Mouse (Mus musculus): ENCODE results near the gene Trim72. TPM values are rescaled to one million over a fixed set of nuclear protein-coding genes. Genes with fewer than 3 reads are reported as not detected.
"Not testable (repeated sequence)": the region's sequence is repeated elsewhere in the genome, so short reads cannot be mapped to it uniquely, and the experiment has no call there.

Gene Trim72
- polyA plus RNA-seq, 1 experiment from 2014 or later, result 0.19 TPM

DNA sequence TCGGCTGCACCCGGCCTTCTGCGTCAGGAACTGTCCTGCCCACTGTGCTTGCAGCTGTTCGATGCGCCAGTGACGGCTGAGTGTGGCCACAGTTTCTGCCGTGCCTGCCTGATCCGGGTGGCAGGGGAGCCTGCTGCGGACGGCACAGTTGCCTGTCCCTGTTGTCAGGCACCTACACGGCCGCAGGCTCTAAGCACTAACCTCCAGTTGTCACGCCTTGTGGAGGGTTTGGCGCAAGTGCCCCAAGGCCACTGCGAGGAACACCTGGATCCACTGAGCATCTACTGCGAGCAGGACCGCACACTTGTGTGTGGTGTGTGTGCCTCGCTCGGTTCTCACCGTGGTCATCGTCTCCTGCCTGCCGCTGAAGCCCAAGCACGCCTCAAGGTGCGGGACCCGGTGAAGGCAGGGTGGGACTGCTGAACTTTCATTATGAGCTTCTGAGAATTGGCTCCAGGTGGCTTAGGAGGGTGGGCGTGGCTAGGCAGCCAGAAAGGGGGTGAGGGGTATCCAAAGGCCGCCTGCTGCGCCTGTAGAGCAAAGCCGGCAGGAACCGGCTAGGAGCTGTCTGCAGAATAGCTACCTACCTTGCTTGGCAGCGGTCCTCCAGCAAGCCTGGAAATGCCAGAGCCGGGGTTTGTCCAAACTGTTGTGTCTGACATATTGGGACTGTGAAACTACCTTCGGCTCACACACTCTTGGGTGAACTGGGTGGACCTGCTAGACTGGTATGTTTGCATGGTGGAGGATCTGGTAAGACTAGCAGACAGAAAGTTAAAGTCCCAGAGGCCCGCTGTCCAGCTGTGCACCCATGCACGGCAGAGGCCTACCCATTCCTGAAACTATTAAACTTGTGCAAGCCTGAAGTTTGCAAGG is 976 bp downstream of the Trim72 start:
- H3K27ac ChIP-seq (ENCODE audit: low read length), result no peak overlapping the region
- TF ChIP-seq CTCF (IDR thresholded peaks at IDR 0.05) (no peak), EP300 (IDR thresholded peaks at IDR 0.05) (no peak)
- 20% methylated on average over 35 of the region's 35 CpGs for WGBS
- no peaks in the 10 kb centered on the region for H3K27me3 ChIP-seq (replicated peaks; ENCODE audit: insufficient read depth, low read length)
- DNase-seq (ENCODE audit: low spot score), result peak; percentile 56
- H3K36me3 ChIP-seq (ENCODE audit: insufficient read depth, low read length), result no peaks in the 10 kb centered on the region
- H3K9ac ChIP-seq (replicated peaks; ENCODE audit: low read depth), result no peak overlapping the region
- H3K4me1 ChIP-seq (ENCODE audit: insufficient read depth, low read depth, low read length), result 0 out of 2 replicates have a peak, but pooled peaks cover 4% of the 10 kb centered on the region
- H3K9me3 ChIP-seq (ENCODE audit: low read length), result no peaks in the 10 kb centered on the region
- peak; percentile 77 for ATAC-seq
- 0 out of 2 replicates have a peak overlapping the region, but pooled peaks have one; percentile 1 for H3K4me3 ChIP-seq (ENCODE audit: low read depth, low read length)
- H3K4me2 ChIP-seq (replicated peaks; ENCODE audit: low read depth, low read length), result peak overlapping the region; percentile 44

DNA sequence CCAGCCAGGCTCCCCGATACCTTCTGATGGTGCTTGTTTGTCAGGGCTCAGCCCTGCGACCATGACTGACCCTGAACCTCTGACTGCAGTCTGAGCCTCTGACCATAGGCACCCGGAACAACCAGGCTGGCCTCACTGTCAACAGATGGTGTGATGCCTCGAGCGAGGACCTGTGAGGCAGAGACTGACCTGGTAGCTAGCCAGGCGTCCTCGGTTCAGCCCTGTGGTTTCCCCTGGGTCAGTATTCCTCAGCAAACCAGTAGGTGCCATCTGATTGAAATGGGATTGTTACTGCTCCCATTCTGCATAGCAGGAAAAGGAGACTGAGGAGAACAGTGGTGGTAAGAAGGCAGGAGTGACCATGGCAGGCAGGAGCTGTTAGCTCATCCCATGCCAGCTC is 2.4 kb downstream of the Trim72 start:
- Histone ChIP-seq H3K27ac (ENCODE audit: low read length) (no peak overlapping the region), H3K4me3 (ENCODE audit: low read depth, low read length) (no peak overlapping the region), H3K9me3 (ENCODE audit: low read length) (no peaks in the 10 kb centered on the region), H3K4me1 (ENCODE audit: insufficient read depth, low read depth, low read length) (0 out of 2 replicates have a peak, but pooled peaks cover 4% of the 10 kb centered on the region), H3K27me3 (replicated peaks; ENCODE audit: insufficient read depth, low read length) (no peaks in the 10 kb centered on the region), H3K36me3 (ENCODE audit: insufficient read depth, low read length) (no peaks in the 10 kb centered on the region), H3K4me2 (replicated peaks; ENCODE audit: low read depth, low read length) (no peak overlapping the region), H3K9ac (replicated peaks; ENCODE audit: low read depth) (no peak overlapping the region)
- no peak for ATAC-seq
- TF ChIP-seq EP300 (IDR thresholded peaks at IDR 0.05) (no peak), CTCF (IDR thresholded peaks at IDR 0.05) (no peak)
- WGBS, result 62% methylated on average over 7 of the region's 7 CpGs
- DNase-seq (ENCODE audit: low spot score), result no peak

DNA sequence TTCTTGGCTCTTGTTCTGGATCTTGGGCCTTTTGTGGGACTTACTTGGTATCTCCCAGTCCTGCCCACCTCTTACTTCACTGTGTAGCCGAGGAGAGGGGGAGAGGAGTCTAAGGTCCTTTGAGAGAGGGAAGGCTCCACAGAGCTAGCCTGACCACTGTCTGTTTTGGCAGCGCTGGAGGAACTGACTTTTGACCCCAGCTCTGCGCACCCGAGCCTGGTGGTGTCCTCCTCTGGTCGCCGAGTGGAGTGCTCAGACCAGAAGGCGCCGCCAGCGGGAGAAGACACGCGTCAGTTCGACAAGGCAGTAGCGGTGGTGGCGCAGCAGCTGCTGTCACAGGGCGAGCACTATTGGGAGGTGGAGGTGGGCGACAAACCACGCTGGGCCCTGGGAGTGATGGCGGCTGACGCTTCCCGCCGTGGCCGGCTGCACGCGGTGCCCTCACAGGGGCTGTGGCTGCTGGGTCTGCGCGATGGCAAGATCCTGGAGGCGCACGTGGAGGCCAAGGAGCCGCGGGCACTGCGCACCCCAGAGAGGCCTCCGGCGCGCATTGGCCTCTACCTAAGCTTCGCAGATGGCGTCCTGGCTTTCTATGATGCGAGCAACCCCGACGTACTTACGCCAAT is 6.1 kb downstream of the Trim72 start:
- no peak overlapping the region for H3K4me3 ChIP-seq (ENCODE audit: low read depth, low read length)
- H3K4me2 ChIP-seq (replicated peaks; ENCODE audit: low read depth, low read length), result no peak overlapping the region; the same call in 1 of the 2 replicates
- no peaks in the 10 kb centered on the region for H3K27me3 ChIP-seq (replicated peaks; ENCODE audit: insufficient read depth, low read length)
- ATAC-seq, result 0 out of 2 replicates have a peak, but pooled peaks have one; percentile 19
- H3K27ac ChIP-seq (ENCODE audit: low read length), result no peak overlapping the region
- no peak overlapping the region for H3K9ac ChIP-seq (replicated peaks; ENCODE audit: low read depth)
- TF ChIP-seq CTCF (IDR thresholded peaks at IDR 0.05) (no peak), EP300 (IDR thresholded peaks at IDR 0.05) (no peak)
- DNase-seq (ENCODE audit: low spot score), result no peak
- no peaks in the 10 kb centered on the region for H3K9me3 ChIP-seq (ENCODE audit: low read length)
- no peaks in the 10 kb centered on the region for H3K4me1 ChIP-seq (ENCODE audit: insufficient read depth, low read depth, low read length)
- 47% methylated on average over 40 of the region's 40 CpGs for WGBS
- H3K36me3 ChIP-seq (ENCODE audit: insufficient read depth, low read length), result no peaks in the 10 kb centered on the region

GRCm38 (mm10) chr7:128012136-128012780 is 8.5 kb downstream of the Trim72 start:
- WGBS, result 81% methylated on average over 13 of the region's 13 CpGs
- TF ChIP-seq CTCF (IDR thresholded peaks at IDR 0.05) (no peak), EP300 (IDR thresholded peaks at IDR 0.05) (no peak)

DNA sequence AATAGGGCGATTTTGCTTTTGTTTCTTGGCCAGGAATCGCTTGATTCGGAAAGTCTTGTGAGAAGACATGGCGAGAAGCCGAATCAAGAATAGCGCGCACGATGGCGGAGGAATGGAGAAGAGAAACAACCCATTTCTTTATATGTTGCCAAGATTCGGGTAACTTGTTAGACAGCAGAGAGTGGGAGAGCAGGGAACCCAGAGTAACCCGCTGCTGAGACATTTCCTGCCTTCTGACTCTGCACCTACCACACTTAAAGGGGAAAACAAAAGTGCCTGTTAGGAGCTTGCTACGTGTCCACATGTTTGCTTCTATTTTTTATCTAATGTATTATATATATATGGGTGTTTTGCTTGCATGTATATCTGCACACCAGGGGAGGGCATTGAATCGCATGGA is 9.4 kb downstream of the Trim72 start:
- no peak overlapping the region for H3K4me2 ChIP-seq (replicated peaks; ENCODE audit: low read depth, low read length)
- no peaks in the 10 kb centered on the region for H3K4me1 ChIP-seq (ENCODE audit: insufficient read depth, low read depth, low read length)
- no peaks in the 10 kb centered on the region for H3K9me3 ChIP-seq (ENCODE audit: low read length)
- no peaks in the 10 kb centered on the region for H3K36me3 ChIP-seq (ENCODE audit: insufficient read depth, low read length)
- DNase-seq (ENCODE audit: low spot score), result no peak
- ATAC-seq, result no peak
- no peaks in the 10 kb centered on the region for H3K27me3 ChIP-seq (replicated peaks; ENCODE audit: insufficient read depth, low read length)
- no peak overlapping the region for H3K9ac ChIP-seq (replicated peaks; ENCODE audit: low read depth)
- TF ChIP-seq CTCF (IDR thresholded peaks at IDR 0.05) (no peak), EP300 (IDR thresholded peaks at IDR 0.05) (no peak)
- no peak overlapping the region for H3K4me3 ChIP-seq (ENCODE audit: low read depth, low read length)
- 90% methylated on average over 13 of the region's 13 CpGs for WGBS
- H3K27ac ChIP-seq (ENCODE audit: low read length), result no peak overlapping the region

More at GRCm38 (mm10) chr7:128012136-128012780, 8.5 kb downstream of the Trim72 start:
- H3K9ac ChIP-seq (replicated peaks; ENCODE audit: low read depth), result no peak overlapping the region
- H3K4me1 ChIP-seq (ENCODE audit: insufficient read depth, low read depth, low read length), result no peaks in the 10 kb centered on the region
- no peaks in the 10 kb centered on the region for H3K36me3 ChIP-seq (ENCODE audit: insufficient read depth, low read length)
- ATAC-seq (no peak), DNase-seq (ENCODE audit: low spot score) (no peak)
- H3K4me2 ChIP-seq (replicated peaks; ENCODE audit: low read depth, low read length), result no peak overlapping the region
- H3K4me3 ChIP-seq (ENCODE audit: low read depth, low read length), result no peak overlapping the region
- H3K9me3 ChIP-seq (ENCODE audit: low read length), result no peaks in the 10 kb centered on the region
- H3K27ac ChIP-seq (ENCODE audit: low read length), result no peak overlapping the region
- H3K27me3 ChIP-seq (replicated peaks; ENCODE audit: insufficient read depth, low read length), result no peaks in the 10 kb centered on the region

- H3K27ac ChIP-seq (ENCODE audit: low read length); ATAC-seq: not testable (repeated sequence)
- 55% methylated on average over 5 of the region's 5 CpGs for WGBS
These were observed 12.4 kb downstream of the Trim72 start for GRCm38 (mm10) chr7:128016134-128016533.

More at GRCm38 (mm10) chr7:128016134-128016533, 12.4 kb downstream of the Trim72 start:
- not testable (repeated sequence) for H3K4me1 ChIP-seq (ENCODE audit: insufficient read depth, low read depth, low read length); H3K4me2 ChIP-seq (replicated peaks; ENCODE audit: low read depth, low read length); H3K36me3 ChIP-seq (ENCODE audit: insufficient read depth, low read length); H3K9ac ChIP-seq (replicated peaks; ENCODE audit: low read depth); DNase-seq (ENCODE audit: low spot score); H3K9me3 ChIP-seq (ENCODE audit: low read length); H3K4me3 ChIP-seq (ENCODE audit: low read depth, low read length); H3K27me3 ChIP-seq (replicated peaks; ENCODE audit: insufficient read depth, low read length)
